Mouse (Mus musculus): ENCODE measurements at regions not wholly inside any gene's neighbourhood (a gene's known extent, or its start where the extent isn't known, plus 50 kb on each side); places are given as distances from the start of the nearest gene placed in this dataset.

GRCm38 (mm10) chr6:98782074-98782473 is 439.5 kb upstream of the Gm765 start:
- Histone ChIP-seq H3K4me3 (no peak overlapping the region), H3K27me3 (ENCODE audit: control insufficient read depth, insufficient read depth, insufficient read length) (no peaks in the 10 kb centered on the region), H3ac (ENCODE audit: control insufficient read depth, insufficient read length) (no peak overlapping the region), H3K36me3 (ENCODE audit: control insufficient read depth, insufficient read depth) (no peaks in the 10 kb centered on the region), H3K4me2 (ENCODE audit: low read depth) (no peak overlapping the region), H3K79me2 (ENCODE audit: control insufficient read depth, insufficient read depth) (no peaks in the 10 kb centered on the region)
- no peak for TF ChIP-seq POLR2A (IDR thresholded peaks at IDR 0.05; ENCODE audit: insufficient read length, low read depth)
- no peak for TF ChIP-seq E2F4 (IDR thresholded peaks at IDR 0.05; ENCODE audit: insufficient read depth)
- TF ChIP-seq TCF12 (IDR thresholded peaks at IDR 0.05; ENCODE audit: insufficient read depth, poor library complexity, severe bottlenecking), result no peak
- TF ChIP-seq CEBPB (IDR thresholded peaks at IDR 0.05; ENCODE audit: insufficient read depth, poor library complexity, severe bottlenecking), result no peak
- no peak for TF ChIP-seq MYOD1 (IDR thresholded peaks at IDR 0.05; ENCODE audit: control insufficient read depth in 1 of 3, insufficient read length in 2 of 3, low read depth in 2 of 3)
- no peak for TF ChIP-seq SRF (IDR thresholded peaks at IDR 0.05; ENCODE audit: control insufficient read depth, insufficient read length, low read depth)
- TF ChIP-seq USF1 (IDR thresholded peaks at IDR 0.05; ENCODE audit: low read depth), result no peak
- TF ChIP-seq POLR2AphosphoS2 (IDR thresholded peaks at IDR 0.05; ENCODE audit: insufficient read length, low read depth), result no peak
- no peak for TF ChIP-seq MYOG (IDR thresholded peaks at IDR 0.05; ENCODE audit: control insufficient read depth in 1 of 3, insufficient read depth in 1 of 3, insufficient read length in 2 of 3, low read depth in 2 of 3)
- TF ChIP-seq MAX (IDR thresholded peaks at IDR 0.05; ENCODE audit: low read depth), result no peak
- TF ChIP-seq TCF3 (IDR thresholded peaks at IDR 0.05; ENCODE audit: insufficient read length, low read depth), result no peak
- no peak for TF ChIP-seq REST (IDR thresholded peaks at IDR 0.05; ENCODE audit: insufficient read depth, insufficient read length)

- H3K4me3 ChIP-seq, result no peak overlapping the region
These were observed 433.2 kb upstream of the Gm765 start for GRCm38 (mm10) chr6:98775780-98776179.

GRCm38 (mm10) chr6:98769999-98770398 is 427.4 kb upstream of the Gm765 start:
- TF ChIP-seq MYOG (IDR thresholded peaks at IDR 0.05; ENCODE audit: control insufficient read depth in 1 of 3, insufficient read depth in 1 of 3, insufficient read length in 2 of 3, low read depth in 2 of 3) (no peak), POLR2A (IDR thresholded peaks at IDR 0.05; ENCODE audit: insufficient read length, low read depth) (no peak)
- no peaks in the 10 kb centered on the region for H3K27me3 ChIP-seq (ENCODE audit: control insufficient read depth, insufficient read depth, insufficient read length)
- no peak overlapping the region for H3ac ChIP-seq (ENCODE audit: control insufficient read depth, insufficient read length)
- no peak overlapping the region for H3K4me2 ChIP-seq (ENCODE audit: low read depth)
- H3K4me3 ChIP-seq, result no peak overlapping the region
- H3K79me2 ChIP-seq (ENCODE audit: control insufficient read depth, insufficient read depth), result no peaks in the 10 kb centered on the region
- H3K36me3 ChIP-seq (ENCODE audit: control insufficient read depth, insufficient read depth), result no peaks in the 10 kb centered on the region

More at GRCm38 (mm10) chr6:98775780-98776179, 433.2 kb upstream of the Gm765 start:
- TF ChIP-seq TCF12 (IDR thresholded peaks at IDR 0.05; ENCODE audit: insufficient read depth, poor library complexity, severe bottlenecking) (no peak), POLR2A (IDR thresholded peaks at IDR 0.05; ENCODE audit: insufficient read length, low read depth) (no peak), MAX (IDR thresholded peaks at IDR 0.05; ENCODE audit: low read depth) (no peak), MYOD1 (IDR thresholded peaks at IDR 0.05; ENCODE audit: control insufficient read depth in 1 of 3, insufficient read length in 2 of 3, low read depth in 2 of 3) (peak in 2 of 3 experiments; percentile 77 to 82)
- Histone ChIP-seq H3K4me2 (ENCODE audit: low read depth) (peak overlapping the region; percentile 26), H3K27me3 (ENCODE audit: control insufficient read depth, insufficient read depth, insufficient read length) (no peaks in the 10 kb centered on the region), H3K79me2 (ENCODE audit: control insufficient read depth, insufficient read depth) (no peaks in the 10 kb centered on the region), H3ac (ENCODE audit: control insufficient read depth, insufficient read length) (no peak overlapping the region), H3K36me3 (ENCODE audit: control insufficient read depth, insufficient read depth) (no peaks in the 10 kb centered on the region)

GRCm38 (mm10) chr6:98769322-98769721 is 426.8 kb upstream of the Gm765 start:
- TF ChIP-seq REST (IDR thresholded peaks at IDR 0.05; ENCODE audit: insufficient read depth, insufficient read length) (no peak), E2F4 (IDR thresholded peaks at IDR 0.05; ENCODE audit: insufficient read depth) (no peak), MAX (IDR thresholded peaks at IDR 0.05; ENCODE audit: low read depth) (no peak), POLR2A (IDR thresholded peaks at IDR 0.05; ENCODE audit: insufficient read length, low read depth) (no peak), TCF12 (IDR thresholded peaks at IDR 0.05; ENCODE audit: insufficient read depth, poor library complexity, severe bottlenecking) (no peak), CEBPB (IDR thresholded peaks at IDR 0.05; ENCODE audit: insufficient read depth, poor library complexity, severe bottlenecking) (no peak), SRF (IDR thresholded peaks at IDR 0.05; ENCODE audit: control insufficient read depth, insufficient read length, low read depth) (no peak), MYOG (IDR thresholded peaks at IDR 0.05; ENCODE audit: control insufficient read depth in 1 of 3, insufficient read depth in 1 of 3, insufficient read length in 2 of 3, low read depth in 2 of 3) (no peak), TCF3 (IDR thresholded peaks at IDR 0.05; ENCODE audit: insufficient read length, low read depth) (no peak), MYOD1 (IDR thresholded peaks at IDR 0.05; ENCODE audit: control insufficient read depth in 1 of 3, insufficient read length in 2 of 3, low read depth in 2 of 3) (no peak), POLR2AphosphoS2 (IDR thresholded peaks at IDR 0.05; ENCODE audit: insufficient read length, low read depth) (no peak), USF1 (IDR thresholded peaks at IDR 0.05; ENCODE audit: low read depth) (no peak)
- Histone ChIP-seq H3K4me2 (ENCODE audit: low read depth) (no peak overlapping the region), H3K79me2 (ENCODE audit: control insufficient read depth, insufficient read depth) (no peaks in the 10 kb centered on the region), H3K36me3 (ENCODE audit: control insufficient read depth, insufficient read depth) (no peaks in the 10 kb centered on the region), H3K27me3 (ENCODE audit: control insufficient read depth, insufficient read depth, insufficient read length) (no peaks in the 10 kb centered on the region), H3K4me3 (no peak overlapping the region), H3ac (ENCODE audit: control insufficient read depth, insufficient read length) (no peak overlapping the region)

- TF ChIP-seq POLR2AphosphoS2 (IDR thresholded peaks at IDR 0.05; ENCODE audit: insufficient read length, low read depth) (no peak), TCF3 (IDR thresholded peaks at IDR 0.05; ENCODE audit: insufficient read length, low read depth) (no peak), USF1 (IDR thresholded peaks at IDR 0.05; ENCODE audit: low read depth) (no peak), POLR2A (IDR thresholded peaks at IDR 0.05; ENCODE audit: insufficient read length, low read depth) (no peak), TCF12 (IDR thresholded peaks at IDR 0.05; ENCODE audit: insufficient read depth, poor library complexity, severe bottlenecking) (no peak), E2F4 (IDR thresholded peaks at IDR 0.05; ENCODE audit: insufficient read depth) (no peak), SRF (IDR thresholded peaks at IDR 0.05; ENCODE audit: control insufficient read depth, insufficient read length, low read depth) (no peak), MYOD1 (IDR thresholded peaks at IDR 0.05; ENCODE audit: control insufficient read depth in 1 of 3, insufficient read length in 2 of 3, low read depth in 2 of 3) (no peak), MYOG (IDR thresholded peaks at IDR 0.05; ENCODE audit: control insufficient read depth in 1 of 3, insufficient read depth in 1 of 3, insufficient read length in 2 of 3, low read depth in 2 of 3) (no peak), REST (IDR thresholded peaks at IDR 0.05; ENCODE audit: insufficient read depth, insufficient read length) (no peak), CEBPB (IDR thresholded peaks at IDR 0.05; ENCODE audit: insufficient read depth, poor library complexity, severe bottlenecking) (no peak), MAX (IDR thresholded peaks at IDR 0.05; ENCODE audit: low read depth) (no peak)
- no peaks in the 10 kb centered on the region for H3K36me3 ChIP-seq (ENCODE audit: control insufficient read depth, insufficient read depth)
- H3K4me3 ChIP-seq, result no peak overlapping the region
- H3K27me3 ChIP-seq (ENCODE audit: control insufficient read depth, insufficient read depth, insufficient read length), result no peaks in the 10 kb centered on the region
- no peaks in the 10 kb centered on the region for H3K79me2 ChIP-seq (ENCODE audit: control insufficient read depth, insufficient read depth)
- no peak overlapping the region for H3K4me2 ChIP-seq (ENCODE audit: low read depth)
- H3ac ChIP-seq (ENCODE audit: control insufficient read depth, insufficient read length), result no peak overlapping the region
These were observed 425.3 kb upstream of the Gm765 start for GRCm38 (mm10) chr6:98767858-98768336.

Data from myocyte (in vitro differentiated cells).